In the genomic region with DNA sequence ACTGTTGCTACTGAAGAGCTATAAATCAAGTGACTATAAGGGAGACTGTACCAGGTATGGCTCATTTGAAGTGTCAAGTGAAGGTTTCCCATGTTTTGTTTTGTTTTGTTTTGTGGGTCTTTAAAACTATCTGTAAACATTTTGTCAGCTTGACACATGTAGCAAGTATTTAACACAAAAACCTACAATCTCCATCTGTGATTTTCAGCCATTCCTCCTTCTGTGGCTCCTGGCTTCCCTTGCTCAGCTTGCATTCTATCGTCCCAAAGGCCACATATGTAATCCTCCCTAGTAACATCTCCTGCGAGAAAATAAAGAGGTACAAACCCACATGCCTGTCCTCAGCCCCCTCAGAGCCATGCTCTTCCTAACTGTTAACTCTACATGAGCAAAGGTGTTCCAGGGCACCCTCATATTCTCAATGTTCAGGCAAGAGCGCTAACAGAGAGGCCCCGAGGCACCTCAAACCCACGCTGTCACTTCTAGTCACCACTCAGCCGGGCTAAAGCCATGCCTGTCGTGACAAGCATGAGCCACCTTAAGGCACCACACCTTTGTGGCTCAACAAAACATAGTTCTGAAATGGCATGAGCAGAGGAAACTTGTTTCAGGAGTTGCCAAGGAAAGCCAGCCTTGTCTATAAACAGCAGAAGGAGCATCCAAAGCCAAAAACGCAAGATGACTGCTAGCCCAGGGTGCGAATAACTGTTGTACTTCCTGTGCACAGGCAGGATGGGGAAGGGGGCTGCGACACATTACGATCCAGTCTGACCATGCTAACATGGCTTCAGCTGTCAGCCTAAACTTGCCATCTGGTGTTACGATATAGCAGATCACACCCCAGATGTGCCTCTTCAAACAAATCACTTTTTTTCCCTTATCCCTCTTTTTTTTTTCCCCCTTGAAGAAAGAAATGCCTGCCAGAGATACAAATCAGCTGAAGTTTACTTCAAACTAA, we compare ENCODE assay signal across 19 mouse cellular contexts. TPM values are rescaled to one million over a fixed set of nuclear protein-coding genes. Genes with fewer than 3 reads are reported as not detected.
DNase-seq lines count a peak whose midpoint lies in the region; ATAC-seq and TF ChIP-seq lines count a peak whose summit lies in the region.
"Had no signal": no experiment of that assay in that cellular context is flagged by ENCODE, and none has a peak within 500 bp of the region (broad histone marks: within the 10 kb centered on the region; RNA-seq: fewer than 3 reads in every experiment).

No protein-coding gene starts in this region.

- ATAC-seq in lung, postnatal 0 days: no peak; the same call in 1 of the 2 replicates
- no peak for ATAC-seq in embryonic facial prominence, embryonic 12.5 days (ENCODE audit: insufficient number of reproducible peaks, insufficient read depth, low FRiP score, low TSS enrichment)
- no peak for ATAC-seq in stomach, embryonic 15.5 days (ENCODE audit: insufficient read depth, low FRiP score, low read depth)
- ATAC-seq: hindbrain, postnatal 0 days; liver, postnatal 0 days had no signal

- H3K27ac ChIP-seq in lung, postnatal 0 days (ENCODE audit: low read length): no peak overlapping the region
- peak overlapping the region; percentile 84 for H3K27ac ChIP-seq in embryonic facial prominence, embryonic 12.5 days
- H3K27ac ChIP-seq in stomach, embryonic 15.5 days: peak overlapping the region; percentile 14; the same call in 1 of the 2 replicates
- H3K27ac ChIP-seq: hindbrain, postnatal 0 days; kidney, embryonic 15.5 days; layer of hippocampus, adult 2 months had no signal

- no peaks in the 10 kb centered on the region for H3K36me3 ChIP-seq in lung, postnatal 0 days (ENCODE audit: insufficient read depth, low read length)
- H3K36me3 ChIP-seq in embryonic facial prominence, embryonic 12.5 days: no peaks in the 10 kb centered on the region
- no peaks in the 10 kb centered on the region for H3K36me3 ChIP-seq in stomach, embryonic 15.5 days
- H3K36me3 ChIP-seq: kidney, embryonic 15.5 days had no signal

- H3K9me3 ChIP-seq in lung, postnatal 0 days (ENCODE audit: low read length): no peaks in the 10 kb centered on the region
- no peaks in the 10 kb centered on the region for H3K9me3 ChIP-seq in embryonic facial prominence, embryonic 12.5 days
- no peaks in the 10 kb centered on the region for H3K9me3 ChIP-seq in stomach, embryonic 15.5 days
- H3K9me3 ChIP-seq: kidney, embryonic 15.5 days had no signal

- H3K4me1 ChIP-seq in lung, postnatal 0 days (ENCODE audit: insufficient read depth, low read depth, low read length): no peaks in the 10 kb centered on the region
- peaks cover 57% of the 10 kb centered on the region for H3K4me1 ChIP-seq in embryonic facial prominence, embryonic 12.5 days
- peaks cover 34% of the 10 kb centered on the region for H3K4me1 ChIP-seq in stomach, embryonic 15.5 days

- intact Hi-C loops in heart, postnatal 14 days (cut with DNase I): no loop called here

- no peak overlapping the region for H3K9ac ChIP-seq in lung, postnatal 0 days (replicated peaks; ENCODE audit: low read depth)
- no peak overlapping the region for H3K9ac ChIP-seq in embryonic facial prominence, embryonic 12.5 days
- no peak overlapping the region for H3K9ac ChIP-seq in stomach, embryonic 15.5 days
- H3K9ac ChIP-seq: kidney, embryonic 15.5 days; liver, postnatal 0 days had no signal

- WGBS in lung, postnatal 0 days: 37% methylated on average over 12 of the region's 12 CpGs
- 32% methylated on average over 12 of the region's 12 CpGs for WGBS in embryonic facial prominence, embryonic 12.5 days
- WGBS in stomach, embryonic 15.5 days: 38% methylated on average over 12 of the region's 12 CpGs

- TF ChIP-seq EP300 in lung, postnatal 0 days (IDR thresholded peaks at IDR 0.05): no peak

- H3K27me3 ChIP-seq in lung, postnatal 0 days (replicated peaks; ENCODE audit: insufficient read depth, low read length): no peaks in the 10 kb centered on the region
- no peaks in the 10 kb centered on the region for H3K27me3 ChIP-seq in embryonic facial prominence, embryonic 12.5 days
- H3K27me3 ChIP-seq in stomach, embryonic 15.5 days (replicated peaks): no peaks in the 10 kb centered on the region
- H3K27me3 ChIP-seq: kidney, embryonic 15.5 days had no signal

- TF ChIP-seq CTCF in lung, postnatal 0 days (IDR thresholded peaks at IDR 0.05): no peak

- peak; percentile 51 for DNase-seq in lung, postnatal 0 days (ENCODE audit: low spot score)
- DNase-seq in lung, postnatal 25 days (ENCODE audit: low spot score): no peak
- peak; percentile 25 for DNase-seq in forelimb bud, embryonic 11.5 days (ENCODE audit: low read depth, low spot score)
- DNase-seq in urinary bladder, adult 18-20 months (ENCODE audit: low spot score in 2 of 2): no peak
- DNase-seq in frontal cortex, postnatal 14 days (ENCODE audit: low spot score in 2 of 2): no peak
- no peak for DNase-seq in heart, postnatal 14 days
- DNase-seq: cerebellum, adult 18-20 months; heart, adult 11 months; liver, postnatal 0 days; right cerebral cortex, adult 18-20 months; thymus, adult 18-20 months had no signal

- no peak overlapping the region for H3K4me3 ChIP-seq in lung, postnatal 0 days (ENCODE audit: low read depth, low read length)
- H3K4me3 ChIP-seq in embryonic facial prominence, embryonic 12.5 days: no peak overlapping the region
- H3K4me3 ChIP-seq in stomach, embryonic 15.5 days (replicated peaks): no peak overlapping the region
- H3K4me3 ChIP-seq: kidney, embryonic 15.5 days; layer of hippocampus, adult 2 months had no signal

- H3K4me2 ChIP-seq in lung, postnatal 0 days (replicated peaks; ENCODE audit: low read depth, low read length): no peak overlapping the region
- peak overlapping the region; percentile 9; the same call in 1 of the 2 replicates for H3K4me2 ChIP-seq in embryonic facial prominence, embryonic 12.5 days (replicated peaks)
- H3K4me2 ChIP-seq in stomach, embryonic 15.5 days: no peak overlapping the region
- H3K4me2 ChIP-seq: kidney, embryonic 15.5 days; midbrain, embryonic 11.5 days had no signal

RNA-seq across cellular contexts. Expression of gene Bnc2, which starts 42.0 kb away (rescaled TPM):
- polyA plus RNA-seq in lung, postnatal 0 days (2015; fragmentation: Nextera tagmentation; extraction: Ambion mirVana): 1.9 and 2.9 TPM in 2 replicates
- polyA plus RNA-seq in embryonic facial prominence, embryonic 12.5 days (2016; fragmentation: Nextera tagmentation; extraction: Ambion mirVana): 41.6 and 44.5 TPM in 2 replicates
- polyA plus RNA-seq in stomach, embryonic 15.5 days (2015; fragmentation: Nextera tagmentation; extraction: Ambion mirVana): 18.0 and 20.2 TPM in 2 replicates
- total RNA-seq in heart, postnatal 14 days (2021): 1 to 10 TPM; 3.2 to 3.9 TPM
- total RNA-seq: MEL; neutrophil, adult 5-6 weeks had no signal

Comparison
In these comparisons a context has a peak if more than half of its experiments do, and no peak if none do; other contexts are left out.
1. DNase-seq: peak in lung, postnatal 0 days (single experiment) and forelimb bud, embryonic 11.5 days (single experiment); none in lung, postnatal 25 days (single experiment), urinary bladder, adult 18-20 months (0 of 2), frontal cortex, postnatal 14 days (0 of 2) and heart, postnatal 14 days (0 of 2).